Mouse (Mus musculus): ENCODE results near the gene 4930442H23Rik.
"Not testable (repeated sequence)": the region's sequence is repeated elsewhere in the genome, so short reads cannot be mapped to it uniquely, and the experiment has no call there.

Gene 4930442H23Rik

DNA sequence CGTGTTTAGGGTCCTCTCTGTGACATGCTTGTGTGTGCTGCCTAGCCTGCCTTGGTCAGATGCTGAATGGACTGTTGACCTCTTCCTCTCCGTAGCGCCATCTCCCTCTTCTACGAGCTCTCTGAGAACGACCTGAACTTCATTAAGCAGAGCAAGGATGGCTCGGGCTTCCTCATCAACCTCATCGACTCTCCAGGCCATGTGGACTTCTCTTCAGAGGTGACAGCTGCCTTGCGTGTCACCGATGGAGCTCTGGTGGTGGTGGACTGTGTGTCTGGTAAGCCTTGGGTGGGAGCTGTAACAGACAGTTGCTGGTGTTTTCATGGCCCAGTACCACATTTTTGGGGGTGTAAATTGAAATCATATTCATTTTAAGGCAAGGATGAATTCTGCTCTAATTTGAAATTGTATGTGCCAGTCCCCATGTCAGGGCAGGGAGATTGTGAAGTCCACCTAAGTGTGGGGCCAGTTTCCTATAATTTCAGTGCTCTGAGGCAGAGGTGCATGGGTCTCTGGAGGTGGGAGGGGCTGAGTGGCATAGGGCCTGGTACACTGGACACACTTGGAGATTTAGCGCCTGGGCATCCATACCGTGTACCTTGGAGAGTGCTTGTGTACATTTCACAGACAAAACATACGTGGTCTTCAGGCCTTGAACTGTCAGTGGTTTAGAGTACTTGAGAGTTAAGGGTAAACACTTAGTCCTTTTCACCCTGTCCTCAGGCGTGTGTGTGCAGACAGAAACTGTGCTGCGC lies 5.5 kb downstream of the 4930442H23Rik start:
- no peak for DNase-seq (ENCODE audit: extremely low spot score, low read depth, low spot score)

DNA sequence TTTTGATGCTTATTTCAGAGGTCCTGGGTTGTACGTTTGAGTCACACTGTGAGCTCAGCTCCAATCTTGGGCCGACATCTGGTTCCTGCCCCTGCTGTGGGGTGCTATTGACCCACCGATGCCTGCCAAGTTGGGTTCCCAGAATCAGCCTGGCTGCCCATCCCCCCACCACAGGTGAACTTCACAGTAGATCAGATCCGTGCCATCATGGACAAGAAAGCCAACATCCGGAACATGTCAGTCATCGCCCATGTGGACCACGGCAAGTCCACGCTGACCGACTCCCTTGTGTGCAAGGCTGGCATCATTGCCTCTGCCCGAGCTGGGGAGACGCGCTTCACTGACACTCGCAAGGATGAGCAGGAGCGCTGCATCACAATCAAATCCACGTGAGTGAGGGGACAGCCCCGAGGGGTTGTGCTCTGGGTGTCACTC lies 6.1 kb downstream of the 4930442H23Rik start:
- no peak for DNase-seq (ENCODE audit: extremely low spot score, low read depth, low spot score)

DNA sequence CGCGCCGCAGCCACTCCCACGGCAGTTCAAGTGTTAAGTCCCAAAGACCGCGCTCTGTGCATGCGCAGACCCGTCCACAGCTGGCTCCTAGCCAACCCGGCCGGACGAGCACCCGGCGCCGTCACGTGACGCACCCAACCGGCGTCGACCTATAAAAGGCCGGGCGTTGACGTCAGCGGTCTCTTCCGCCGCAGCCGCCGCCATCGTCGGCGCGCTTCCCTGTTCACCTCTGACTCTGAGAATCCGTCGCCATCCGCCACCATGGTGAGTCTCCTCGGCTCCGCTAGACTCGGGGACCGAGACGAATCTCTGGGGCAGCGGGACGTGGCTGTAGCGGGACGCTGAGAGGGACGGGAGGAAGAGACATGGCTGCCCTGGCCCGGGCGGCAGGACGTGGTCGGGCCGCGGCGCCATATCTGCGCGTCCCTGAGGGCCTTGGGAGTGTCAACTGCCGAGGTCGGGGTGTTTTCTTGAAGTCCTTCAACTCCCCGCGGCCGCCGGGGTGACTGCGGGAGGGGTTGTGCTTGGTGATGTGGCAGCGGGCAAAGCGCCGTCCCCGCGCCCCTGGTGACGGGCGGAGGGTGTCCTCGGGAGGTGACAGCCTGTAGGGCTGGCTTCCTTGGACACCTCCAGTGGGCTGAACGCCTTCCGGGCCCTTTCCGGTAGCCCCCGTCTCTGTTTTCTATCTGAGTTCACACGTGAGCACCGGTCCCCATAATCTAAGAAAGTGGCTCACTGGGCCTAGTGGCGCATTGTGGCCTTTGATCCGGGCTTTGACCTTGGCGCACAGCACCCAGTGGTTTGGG lies 7.0 kb downstream of the 4930442H23Rik start, which contains the start of gene Eef2:
Gene Eef2 (plus strand): TSS at position 166 of the 806 bp plus-strand sequence.
- no peak for DNase-seq (ENCODE audit: extremely low spot score, low read depth, low spot score)

DNA sequence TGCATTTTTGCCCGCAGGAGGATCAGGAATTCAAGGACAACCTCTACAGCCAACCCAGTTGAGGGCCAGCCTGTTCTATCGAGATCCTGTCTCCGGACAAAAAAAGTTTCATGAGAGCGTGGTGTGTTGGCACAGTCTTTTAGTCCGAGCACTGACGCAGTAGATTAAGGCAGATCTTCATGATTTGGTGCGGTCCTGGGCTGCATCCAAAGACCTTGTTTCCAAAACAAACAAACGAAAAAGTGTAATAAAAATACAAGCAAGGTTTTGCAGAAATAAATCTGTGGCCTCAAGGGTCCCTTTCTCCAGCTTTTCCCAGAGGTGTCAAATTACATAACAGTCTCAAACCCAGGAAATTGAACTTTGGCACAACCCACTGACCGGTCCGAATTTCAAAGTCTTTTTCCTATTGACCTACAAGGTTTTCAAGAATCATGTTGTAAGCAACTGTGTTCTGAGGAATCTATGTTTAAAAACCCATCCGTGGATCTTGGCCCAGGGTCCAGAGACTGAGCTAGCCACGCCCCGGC lies 7.6 kb downstream of the 4930442H23Rik start:
- DNase-seq (ENCODE audit: extremely low spot score, low read depth, low spot score) = peak; percentile 89

DNA sequence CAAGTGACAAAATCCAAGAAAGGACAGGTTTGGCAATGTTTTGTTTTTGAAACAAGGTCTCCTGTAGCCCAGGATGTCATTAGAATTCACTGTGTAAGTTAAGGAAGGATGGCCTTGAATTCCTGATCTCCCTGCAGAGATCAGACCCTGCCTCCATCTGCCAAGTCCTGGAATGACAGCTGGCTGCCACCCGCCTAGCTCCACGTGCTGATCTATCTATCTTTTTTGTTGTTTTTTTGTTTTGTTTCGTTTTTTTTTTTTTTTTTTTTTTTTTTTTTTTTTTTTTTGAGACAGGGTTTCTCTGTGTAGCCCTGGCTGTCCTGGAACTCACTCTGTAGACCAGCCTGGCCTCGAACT lies 8.3 kb downstream of the 4930442H23Rik start:
- DNase-seq (ENCODE audit: extremely low spot score, low read depth, low spot score) = not testable (repeated sequence)

DNA sequence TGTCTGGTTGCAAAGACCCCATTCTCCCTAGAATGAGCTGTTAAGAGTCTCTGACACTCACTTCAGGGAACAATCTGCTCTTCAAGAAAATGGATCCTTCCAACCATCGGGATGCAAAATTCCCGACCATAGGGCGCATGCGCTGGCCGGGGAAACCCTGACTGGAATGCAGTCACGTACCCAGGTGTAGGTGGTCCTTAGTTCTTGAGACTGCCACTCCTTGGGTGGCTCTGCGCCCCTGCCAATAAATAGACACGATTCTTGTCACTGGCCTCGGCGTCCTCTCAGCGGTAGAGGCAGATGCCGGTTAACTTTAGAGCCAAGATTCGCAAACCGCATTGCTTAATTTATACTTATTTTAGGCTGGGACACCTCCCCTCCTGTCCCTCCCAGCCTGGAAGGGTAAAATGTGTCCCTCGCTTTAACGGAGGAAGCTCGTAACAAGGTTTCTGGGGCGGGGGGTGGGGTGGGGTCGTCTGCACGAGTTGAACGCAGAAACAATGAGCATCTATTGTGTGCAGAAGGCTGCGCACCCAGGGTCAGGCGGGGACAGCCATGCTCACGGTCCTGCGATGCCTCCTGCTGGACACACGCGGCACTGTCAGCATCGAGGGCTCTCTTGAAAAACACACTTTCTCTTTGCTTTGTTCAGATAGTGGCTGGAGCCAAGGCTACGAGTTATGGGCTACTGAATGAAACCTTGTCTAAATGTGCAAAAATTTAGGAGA lies 8.9 kb downstream of the 4930442H23Rik start:
- DNase-seq (ENCODE audit: extremely low spot score, low read depth, low spot score) = no peak

DNA sequence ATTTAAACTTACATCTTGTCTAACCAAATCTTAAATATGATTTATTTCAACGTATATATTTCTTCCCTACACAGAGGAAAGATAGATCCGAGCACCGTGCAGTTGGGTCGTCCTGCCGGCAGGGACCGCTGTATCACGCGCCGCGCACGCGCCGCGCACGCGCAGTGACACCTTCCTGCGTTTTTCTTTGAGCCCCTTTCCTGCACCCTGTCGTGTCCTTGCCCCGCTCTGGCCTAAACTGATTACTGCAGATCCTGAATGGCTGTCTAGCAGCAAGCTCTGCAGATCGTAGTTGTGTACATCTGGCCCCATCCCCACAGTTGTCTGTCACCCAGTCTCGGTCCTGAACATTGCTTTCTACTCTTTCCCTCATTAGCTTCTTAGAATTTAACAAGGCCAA lies 10.5 kb downstream of the 4930442H23Rik start:
- peak; percentile 67 for DNase-seq (ENCODE audit: extremely low spot score, low read depth, low spot score)

DNA sequence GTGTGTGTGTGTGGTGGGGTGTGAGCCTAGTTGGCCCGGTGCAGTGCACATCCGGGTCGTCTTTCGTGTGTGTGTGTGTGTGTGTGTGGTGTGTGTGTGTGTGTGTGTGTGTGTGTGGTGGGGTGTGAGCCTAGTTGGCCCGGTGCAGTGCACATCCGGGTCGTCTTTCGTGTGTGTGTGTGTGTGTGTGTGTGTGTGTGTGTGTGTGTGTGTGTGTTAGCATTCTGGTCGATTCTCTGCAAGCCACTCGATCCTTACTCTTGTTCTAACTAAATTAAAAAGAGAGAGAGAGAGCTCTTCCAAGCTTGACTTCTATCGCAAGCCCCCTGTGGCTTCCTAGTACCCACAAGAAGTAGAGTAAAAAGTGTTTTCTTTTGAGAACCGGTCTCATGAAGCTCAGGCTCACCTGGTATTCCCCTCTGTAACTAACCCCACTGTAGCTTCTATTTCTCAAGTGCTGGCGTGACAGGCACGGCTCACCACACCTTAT lies 14.2 kb downstream of the 4930442H23Rik start:
- DNase-seq (ENCODE audit: extremely low spot score, low read depth, low spot score) = not testable (repeated sequence)

DNA sequence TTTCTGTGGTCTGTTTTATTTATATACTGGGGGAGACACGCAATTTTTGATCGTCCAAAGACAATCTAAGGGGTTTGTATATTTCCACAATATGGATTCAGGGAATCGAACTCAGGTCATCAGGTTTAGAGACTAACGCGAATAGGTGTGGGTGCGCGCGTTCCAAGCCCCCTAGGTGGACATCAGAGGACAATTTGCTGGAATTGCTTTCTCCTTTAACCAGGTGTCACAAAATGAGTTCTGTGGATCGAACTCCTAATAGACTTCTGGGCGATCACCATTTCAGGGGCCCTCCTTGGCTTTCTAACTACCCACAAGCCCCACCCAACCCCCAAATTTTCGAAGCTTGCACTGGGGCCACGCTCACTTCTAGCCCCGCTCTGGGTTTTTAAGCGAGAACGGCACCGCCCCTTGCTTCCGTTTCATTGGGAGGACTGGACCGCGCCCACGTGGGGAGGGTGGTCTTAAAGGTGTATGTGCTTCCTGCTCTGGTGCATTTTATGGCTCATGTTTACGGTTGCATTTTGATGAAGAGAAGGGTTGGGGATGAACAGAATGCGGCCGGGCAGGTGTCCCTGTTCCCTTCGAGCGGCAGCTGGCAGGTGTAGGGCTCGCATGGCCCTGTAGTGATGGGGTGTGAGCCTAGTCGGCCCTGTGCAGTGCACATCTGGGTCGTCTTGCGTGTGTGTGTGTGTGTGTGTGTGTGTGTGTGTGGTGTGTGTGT lies 15.0 kb downstream of the 4930442H23Rik start:
- no peak for DNase-seq (ENCODE audit: extremely low spot score, low read depth, low spot score)

DNA sequence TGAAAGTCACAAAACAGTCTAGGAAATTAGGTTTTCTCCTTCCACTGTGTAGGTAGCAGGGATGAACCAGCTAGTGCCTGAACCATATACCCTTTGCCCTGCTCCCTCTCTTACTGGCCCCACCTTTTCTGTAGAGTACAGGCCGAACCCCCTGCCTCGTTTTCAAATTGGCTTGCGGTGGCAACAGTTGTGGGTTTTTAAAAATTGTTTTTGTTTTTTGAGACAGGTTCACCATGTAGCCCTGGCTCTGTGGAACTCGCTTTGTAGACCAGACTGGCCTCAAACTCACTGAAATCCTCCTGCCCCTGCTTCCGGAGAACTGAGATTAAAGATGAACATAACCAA lies 15.6 kb downstream of the 4930442H23Rik start:
- DNase-seq (ENCODE audit: extremely low spot score, low read depth, low spot score) = no peak

DNA sequence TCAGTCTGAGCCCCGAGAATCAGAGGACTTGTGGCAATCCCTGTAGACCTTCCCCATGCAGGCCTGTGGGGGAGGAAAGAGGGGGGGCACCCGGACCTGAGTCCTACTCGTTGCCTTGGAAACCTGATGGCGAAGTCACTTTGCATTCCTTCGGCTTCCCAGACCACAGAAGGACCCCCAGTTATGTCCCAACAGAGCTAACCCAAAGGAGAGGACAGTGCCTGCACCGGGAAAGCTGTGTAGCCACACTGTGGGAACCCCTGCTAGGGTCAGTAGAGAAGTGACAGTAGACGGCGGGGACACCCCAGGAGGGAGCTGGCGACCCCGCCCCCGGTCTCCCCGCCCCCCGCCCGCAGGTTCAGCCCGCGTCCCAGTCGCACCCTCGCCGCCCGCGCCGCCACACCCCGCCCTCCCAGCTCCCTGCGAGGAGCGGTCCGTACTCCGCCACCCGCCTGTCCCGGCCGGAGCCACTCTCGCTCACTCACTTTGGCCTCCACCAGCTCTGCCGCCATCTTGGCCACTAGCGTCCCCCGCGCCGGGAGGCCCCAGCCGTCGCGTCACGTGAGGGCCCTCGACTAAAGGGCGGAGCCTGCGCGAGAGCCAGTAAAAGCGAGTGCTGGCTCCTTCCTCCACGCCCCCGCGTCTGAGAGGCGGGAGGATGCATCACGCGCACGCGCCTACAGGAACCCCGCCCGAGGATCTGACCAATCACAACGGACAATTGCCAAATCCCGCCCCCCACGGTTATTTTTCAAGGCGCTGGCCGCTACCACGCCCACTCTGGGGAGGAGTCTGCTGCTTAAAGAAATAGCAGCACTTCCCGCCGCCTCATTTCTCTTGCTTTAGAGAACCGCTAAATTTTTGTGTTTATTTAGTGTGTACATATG lies 16.2 kb downstream of the 4930442H23Rik start, which contains the start of gene Pias4:
Gene Pias4 (minus strand): TSS at position 724 of the 887 bp plus-strand sequence.
- peak; percentile 97 for DNase-seq (ENCODE audit: extremely low spot score, low read depth, low spot score)

DNA sequence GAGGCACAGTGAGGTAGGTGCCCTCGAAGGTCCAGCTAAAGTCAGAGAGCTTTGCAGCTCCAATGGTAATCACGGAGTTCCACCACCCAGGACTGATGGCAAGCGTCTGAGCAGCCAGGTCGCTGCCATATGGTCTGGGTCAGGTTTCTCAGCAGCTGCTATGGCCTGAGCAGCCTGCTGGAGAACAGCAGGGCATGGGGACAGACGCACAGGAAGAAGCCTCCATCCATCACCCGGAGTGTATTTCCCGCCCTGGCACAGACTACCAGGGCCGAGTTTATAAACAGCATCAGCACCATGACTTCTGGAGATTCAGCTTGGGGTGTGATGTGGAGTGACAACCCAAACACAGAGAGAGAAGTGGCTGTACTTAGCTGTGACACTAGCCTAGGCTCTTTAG lies 18.5 kb downstream of the 4930442H23Rik start:
- DNase-seq (ENCODE audit: extremely low spot score, low read depth, low spot score) = no peak

DNA sequence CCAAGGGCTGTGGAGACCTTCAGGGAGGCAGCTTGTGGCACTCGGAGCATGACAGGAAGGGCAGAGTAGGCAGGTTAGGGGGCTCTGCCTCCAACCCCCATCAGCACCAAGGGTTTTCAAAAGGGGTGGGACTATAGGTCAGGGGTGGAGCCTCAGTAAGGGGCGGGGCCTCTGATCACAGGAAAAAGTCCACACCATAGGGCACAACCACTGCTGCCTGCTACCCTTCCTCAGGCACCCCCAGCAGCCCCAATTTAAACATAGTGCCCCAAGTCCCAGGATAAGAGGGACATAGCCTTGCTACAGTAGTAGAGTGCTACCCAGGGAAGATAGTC lies 21.4 kb downstream of the 4930442H23Rik start:
- DNase-seq (ENCODE audit: extremely low spot score, low read depth, low spot score) = no peak

DNA sequence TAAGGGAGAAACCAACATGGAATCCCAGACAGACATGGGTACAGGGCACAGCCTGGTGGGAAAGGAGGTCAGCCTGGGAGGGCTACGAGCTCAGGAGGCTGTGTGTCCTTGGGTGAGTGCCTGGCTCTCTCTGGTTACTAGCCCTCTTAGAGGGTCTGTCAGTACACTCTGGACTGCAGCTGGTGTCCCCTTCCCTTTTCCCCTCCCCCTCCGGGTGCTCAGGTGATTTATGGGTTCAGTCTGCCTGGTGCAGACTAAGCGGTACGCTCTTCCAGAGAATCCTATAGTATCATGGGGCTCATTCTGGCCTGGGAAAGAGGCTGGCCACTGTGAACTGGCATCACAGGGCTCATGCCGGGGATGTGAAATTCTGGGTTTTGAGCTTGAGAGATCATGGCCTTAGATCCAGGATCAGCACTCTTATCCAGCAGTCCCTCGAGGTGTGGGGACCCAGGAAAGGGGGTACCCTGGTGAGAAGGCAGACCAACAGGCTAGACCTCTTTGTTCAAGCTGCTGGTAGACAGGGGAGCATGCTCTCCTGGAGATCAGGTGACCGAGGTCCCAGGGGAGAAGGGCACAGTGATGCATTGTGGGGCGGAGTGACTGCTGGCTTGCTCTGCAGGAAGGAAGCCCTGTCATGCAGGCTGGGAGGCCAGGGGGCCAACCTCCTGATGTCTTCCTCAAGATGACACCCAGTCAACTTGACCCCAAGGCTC lies 21.9 kb downstream of the 4930442H23Rik start:
- no peak for DNase-seq (ENCODE audit: extremely low spot score, low read depth, low spot score)

DNA sequence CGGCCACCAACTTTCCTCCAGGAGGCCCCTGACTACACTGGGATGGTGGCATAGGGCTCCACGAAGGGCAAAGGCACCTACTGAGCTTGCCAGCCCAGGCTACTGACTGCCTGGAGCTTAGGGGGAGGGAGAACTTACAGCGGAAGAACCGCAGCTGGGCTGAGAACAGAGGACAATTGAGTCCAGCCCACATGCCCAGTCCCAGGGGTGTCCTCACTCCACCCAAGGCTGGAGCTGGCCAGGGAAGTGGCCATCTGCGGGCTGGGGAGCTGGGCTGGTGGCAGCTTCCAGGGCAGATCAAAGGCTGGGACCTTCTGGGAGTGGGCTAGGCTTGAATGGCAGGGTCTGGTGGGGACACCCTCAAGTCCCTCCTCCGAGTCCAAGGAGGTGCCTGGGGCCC lies 28.9 kb downstream of the 4930442H23Rik start:
- no peak for DNase-seq (ENCODE audit: extremely low spot score, low read depth, low spot score)

DNA sequence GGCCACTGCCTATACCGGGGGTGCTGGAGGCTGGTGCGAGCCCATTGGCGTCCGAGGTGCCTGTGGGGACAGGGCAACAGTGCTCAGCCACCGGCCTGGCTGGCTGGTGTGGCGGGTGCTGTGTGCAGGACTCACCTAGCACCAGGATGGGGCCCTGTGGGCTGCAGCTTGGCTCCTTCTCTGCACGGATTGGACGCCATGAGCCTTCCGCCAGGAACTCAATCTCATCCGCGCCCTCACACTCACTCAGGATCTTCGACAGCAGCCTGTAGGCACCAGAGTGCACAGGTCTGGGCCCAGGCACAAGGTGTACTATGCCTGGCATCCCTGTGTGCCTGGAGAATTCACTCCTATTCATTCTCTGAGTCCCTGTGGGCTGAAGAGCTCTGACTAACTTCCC lies 29.3 kb downstream of the 4930442H23Rik start:
- DNase-seq (ENCODE audit: extremely low spot score, low read depth, low spot score) = no peak

DNA sequence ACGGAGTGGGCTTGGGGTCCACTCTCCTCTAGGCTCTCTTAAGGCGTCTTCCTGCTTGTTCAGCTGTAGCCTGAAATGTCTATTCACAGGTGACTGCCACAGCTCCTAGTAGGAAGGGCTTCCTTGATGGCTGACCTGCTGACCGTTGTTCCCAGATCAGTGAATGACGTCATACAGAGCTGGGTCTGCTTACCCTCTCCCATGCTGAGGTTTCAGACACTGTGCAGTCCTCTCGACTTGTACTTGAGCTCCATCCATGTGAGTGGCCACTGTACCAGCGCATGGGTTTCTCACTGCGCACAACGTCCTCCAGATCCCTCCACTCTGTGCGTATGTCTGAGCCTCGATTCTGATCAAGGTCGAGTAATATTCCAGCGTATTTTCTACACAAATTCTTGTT lies 31.0 kb downstream of the 4930442H23Rik start:
- no peak for DNase-seq (ENCODE audit: extremely low spot score, low read depth, low spot score)

DNA sequence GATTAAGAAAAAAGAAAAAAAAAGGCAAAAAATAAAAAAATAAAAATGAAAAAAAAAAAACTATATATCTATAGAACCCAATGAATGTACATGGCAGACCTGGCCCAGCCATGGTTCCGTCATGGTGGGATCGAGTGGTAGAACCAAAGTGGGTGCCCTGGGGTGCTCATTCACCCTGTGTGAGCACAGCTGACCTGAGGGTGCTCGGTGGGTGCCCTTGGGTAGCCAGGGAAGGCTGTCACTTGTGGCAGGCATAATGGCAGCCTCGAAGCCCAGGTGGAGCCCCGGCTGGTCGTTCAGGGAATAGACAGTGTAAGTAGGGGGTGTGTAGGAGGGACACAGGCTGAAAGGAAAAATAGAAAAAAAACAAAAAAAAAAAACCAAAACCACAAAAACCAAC lies 32.4 kb downstream of the 4930442H23Rik start:
- no peak for DNase-seq (ENCODE audit: extremely low spot score, low read depth, low spot score)

DNA sequence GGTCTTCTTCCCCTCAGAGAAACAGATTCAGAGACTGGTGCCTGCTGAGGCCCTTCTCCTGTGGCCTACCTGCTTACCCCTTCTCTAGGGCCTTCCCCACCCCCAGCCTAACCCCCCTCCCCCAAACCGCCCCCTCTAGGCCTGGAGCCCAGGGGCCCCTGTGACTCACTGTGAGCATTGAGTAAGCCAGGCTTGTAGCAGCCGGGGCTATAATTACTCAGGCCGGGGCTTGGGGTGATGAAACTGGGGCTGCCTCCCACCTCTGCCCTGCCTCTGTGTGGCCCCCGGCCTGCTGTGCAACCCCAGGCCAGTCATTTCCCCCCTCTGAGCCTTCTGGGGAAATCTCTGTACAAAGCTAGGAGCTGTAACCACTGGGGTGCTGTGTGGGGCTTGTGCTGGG lies 37.4 kb downstream of the 4930442H23Rik start:
- DNase-seq (ENCODE audit: extremely low spot score, low read depth, low spot score) = no peak
